Mouse (Mus musculus) embryonic facial prominence, embryonic 10.5 days (tissue): ENCODE measurements at regions not wholly inside any gene's neighbourhood (a gene's known extent, or its start where the extent isn't known, plus 50 kb on each side); places are given as distances from the start of the nearest gene placed in this dataset.

Experiments
- DNase-seq: peaks from one replicate; pipeline ENCODE4 v3.0.0-alpha.2; 2017; ENCODE audit warnings: low spot score
- H3K27ac ChIP-seq: fragments of 300-500 bp; sonication (generic); replicated peaks from 2 replicates; pipeline ENCODE4 v1.5.1; 2016; ENCODE audit warnings: mild to moderate bottlenecking
- H3K27me3 ChIP-seq: fragments of 300-500 bp; sonication (generic); replicated peaks from 2 replicates; pipeline ENCODE4 v1.6.1; 2016; ENCODE audit warnings: low read depth, mild to moderate bottlenecking; ENCODE audit not compliant: poor library complexity, severe bottlenecking
- H3K36me3 ChIP-seq: fragments of 300-500 bp; sonication (generic); replicated peaks from 2 replicates; pipeline ENCODE4 v1.6.1; 2016; ENCODE audit warnings: mild to moderate bottlenecking, moderate library complexity
- H3K4me1 ChIP-seq: fragments of 300-500 bp; sonication (generic); 2 replicates; pipeline ENCODE4 v1.6.1; 2016
- H3K4me3 ChIP-seq: fragments of 300-500 bp; sonication (generic); 2 replicates; pipeline ENCODE4 v1.5.1; 2016; ENCODE audit warnings: mild to moderate bottlenecking, moderate library complexity
- H3K9me3 ChIP-seq: fragments of 300-500 bp; sonication (generic); 2 replicates; pipeline ENCODE4 v1.6.1; 2016; ENCODE audit warnings: mild to moderate bottlenecking
- WGBS: fragments of 180-500 bp; shearing (Covaris S2); methylation state at CpG from one replicate; pipeline ENCODE4 v1.1.7; 2016; 5-methylcytosine and 5-hydroxymethylcytosine counted together

GRCm38 (mm10) chr17:89802148-89802547, 108.1 kb downstream of the Gm10184 start:
- Histone ChIP-seq H3K4me3 (no peak overlapping the region), H3K27ac (no peak overlapping the region), H3K9me3 (no peaks in the 10 kb centered on the region), H3K27me3 (no peaks in the 10 kb centered on the region), H3K36me3 (no peaks in the 10 kb centered on the region), H3K4me1 (no peaks in the 10 kb centered on the region)
- 81% methylated on average over 1 of the region's 1 CpGs for WGBS
- no peak for DNase-seq

DNA sequence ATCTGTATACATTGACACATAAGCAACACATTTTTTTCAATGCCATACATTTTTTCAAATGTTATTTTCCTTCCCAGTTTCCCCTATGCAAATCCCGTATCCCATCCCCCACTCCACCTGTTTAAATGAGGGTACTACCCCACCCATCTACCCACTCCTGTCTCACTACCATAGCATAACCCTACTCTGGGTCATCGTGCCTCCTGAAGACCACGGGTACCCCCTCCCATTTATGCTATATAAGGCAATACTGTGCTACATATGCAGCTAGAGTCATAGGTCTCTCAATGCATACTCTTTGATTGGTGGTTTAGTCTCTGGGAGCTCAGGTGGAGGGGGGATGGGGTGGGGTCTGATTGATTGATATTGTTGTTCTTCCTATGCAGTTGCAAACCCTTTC, 132.7 kb downstream of the Gm10184 start:
- H3K4me1 ChIP-seq = no peaks in the 10 kb centered on the region

GRCm38 (mm10) chr17:89766229-89766875, 143.9 kb downstream of the Gm10184 start:
- Histone ChIP-seq H3K9me3 (no peaks in the 10 kb centered on the region), H3K27ac (no peak overlapping the region), H3K4me3 (no peak overlapping the region), H3K36me3 (no peaks in the 10 kb centered on the region), H3K27me3 (no peaks in the 10 kb centered on the region), H3K4me1 (no peaks in the 10 kb centered on the region)
- DNase-seq = no peak
- WGBS = 84% methylated on average over 1 of the region's 1 CpGs

More for the DNA sequence above, 132.7 kb downstream of the Gm10184 start:
- no peak for DNase-seq
- no peak overlapping the region for H3K27ac ChIP-seq
- H3K36me3 ChIP-seq = no peaks in the 10 kb centered on the region
- no peaks in the 10 kb centered on the region for H3K27me3 ChIP-seq
- H3K9me3 ChIP-seq = no peaks in the 10 kb centered on the region
- H3K4me3 ChIP-seq = no peak overlapping the region
- 92% methylated on average over 3 of the region's 3 CpGs for WGBS

- Histone ChIP-seq H3K9me3 (no peaks in the 10 kb centered on the region), H3K4me1 (no peaks in the 10 kb centered on the region), H3K36me3 (no peaks in the 10 kb centered on the region), H3K27me3 (no peaks in the 10 kb centered on the region), H3K4me3 (no peak overlapping the region), H3K27ac (no peak overlapping the region)
- DNase-seq = no peak
- 95% methylated on average over 1 of the region's 1 CpGs for WGBS
Measured at GRCm38 (mm10) chr17:89737418-89737817, 172.8 kb downstream of the Gm10184 start.

DNA sequence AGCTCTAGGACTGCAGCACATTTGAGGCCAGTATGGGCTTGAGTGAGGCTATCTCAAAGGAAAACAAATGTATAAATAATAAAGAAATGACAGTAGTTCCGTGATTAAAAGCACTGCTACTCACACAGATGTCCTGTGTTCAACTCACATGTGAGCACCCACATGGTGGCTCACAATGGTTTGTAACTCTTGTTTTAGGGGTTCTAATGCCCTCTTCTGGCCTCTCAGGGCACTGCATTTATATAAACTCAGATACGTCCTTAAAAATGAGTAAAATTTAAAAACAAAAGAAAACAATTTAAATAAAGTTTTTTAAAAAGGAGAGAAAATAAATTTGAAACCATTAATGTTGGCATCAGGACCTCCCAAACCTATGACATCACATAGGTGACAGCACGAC, 184.7 kb downstream of the Gm10184 start:
- 60% methylated on average over 3 of the region's 3 CpGs for WGBS
- H3K27ac ChIP-seq = no peak overlapping the region
- no peaks in the 10 kb centered on the region for H3K4me1 ChIP-seq
- DNase-seq = no peak
- no peak overlapping the region for H3K4me3 ChIP-seq
- no peaks in the 10 kb centered on the region for H3K27me3 ChIP-seq
- H3K9me3 ChIP-seq = no peaks in the 10 kb centered on the region
- H3K36me3 ChIP-seq = no peaks in the 10 kb centered on the region

DNA sequence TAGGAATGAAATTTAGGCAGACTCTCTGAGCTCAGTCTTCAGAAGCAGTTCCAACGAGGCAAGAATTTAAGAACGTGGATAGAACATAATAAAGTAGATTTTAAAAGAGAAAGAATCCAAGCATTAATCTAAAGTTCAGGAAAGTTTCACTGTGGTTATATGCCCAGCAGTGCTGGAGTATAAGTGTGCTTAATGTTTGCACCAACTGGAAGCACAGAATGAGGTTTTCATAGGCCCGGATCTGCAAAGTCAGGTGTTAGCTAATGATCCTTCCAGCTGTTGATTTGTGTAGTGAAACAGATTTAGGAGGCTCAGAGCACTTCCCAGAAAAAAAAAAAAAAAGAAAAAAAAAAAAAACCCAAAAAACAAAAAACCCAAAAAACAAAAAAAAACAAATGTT, 228.5 kb downstream of the Gm10184 start:
- WGBS = 87% methylated on average over 3 of the region's 3 CpGs
- H3K4me1 ChIP-seq = no peaks in the 10 kb centered on the region
- no peaks in the 10 kb centered on the region for H3K36me3 ChIP-seq
- H3K4me3 ChIP-seq = no peak overlapping the region
- no peak overlapping the region for H3K27ac ChIP-seq
- no peaks in the 10 kb centered on the region for H3K27me3 ChIP-seq
- no peak for DNase-seq
- H3K9me3 ChIP-seq = no peaks in the 10 kb centered on the region

- Histone ChIP-seq H3K4me3 (no peak overlapping the region), H3K27ac (no peak overlapping the region), H3K4me1 (no peaks in the 10 kb centered on the region), H3K36me3 (no peaks in the 10 kb centered on the region), H3K27me3 (no peaks in the 10 kb centered on the region), H3K9me3 (no peaks in the 10 kb centered on the region)
- no peak for DNase-seq
- WGBS = 72% methylated on average over 4 of the region's 4 CpGs
Measured at GRCm38 (mm10) chr17:89658326-89658725, 251.9 kb downstream of the Gm10184 start.

- H3K4me3 ChIP-seq = no peak overlapping the region
- H3K27ac ChIP-seq = no peak overlapping the region
- DNase-seq = no peak
- H3K4me1 ChIP-seq = no peaks in the 10 kb centered on the region
- WGBS = 88% methylated on average over 4 of the region's 4 CpGs
- no peaks in the 10 kb centered on the region for H3K36me3 ChIP-seq
- H3K9me3 ChIP-seq = no peaks in the 10 kb centered on the region
- H3K27me3 ChIP-seq = no peaks in the 10 kb centered on the region
Measured at GRCm38 (mm10) chr17:89656211-89656610, 254.0 kb downstream of the Gm10184 start.

DNA sequence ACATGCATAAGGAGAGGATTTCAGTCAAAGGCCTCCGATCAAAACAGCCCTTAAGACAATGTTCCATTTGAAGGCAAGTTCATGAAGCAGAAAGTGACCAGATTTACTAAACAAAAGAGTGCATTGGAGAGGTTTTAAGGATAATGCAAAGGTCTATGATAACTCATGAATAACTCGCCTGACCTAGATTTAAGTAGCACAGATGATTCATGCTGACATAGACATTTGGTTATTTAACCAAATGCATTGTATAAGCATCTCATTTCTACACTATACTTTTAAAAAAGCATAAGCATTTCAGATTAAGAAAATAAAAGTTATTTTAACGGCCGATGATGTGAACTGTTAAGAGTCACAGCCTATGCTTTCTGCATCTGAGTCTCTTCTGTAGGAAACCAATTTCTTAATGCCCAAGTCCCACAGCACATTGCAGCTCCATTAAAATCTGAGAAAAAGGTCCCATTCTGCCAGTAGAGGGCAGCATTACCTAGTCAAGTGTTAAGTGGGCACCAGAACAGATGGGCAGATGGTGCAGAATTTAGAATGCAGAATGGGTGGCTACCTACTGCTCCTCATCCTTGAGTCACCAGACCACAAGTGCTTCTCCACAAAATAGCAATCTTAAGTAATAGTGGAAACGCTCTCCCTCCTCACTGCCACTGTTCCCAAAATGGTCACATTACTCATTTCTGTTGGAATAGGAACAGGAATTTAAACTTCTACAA, 256.0 kb downstream of the Gm10184 start:
- Histone ChIP-seq H3K27me3 (no peaks in the 10 kb centered on the region), H3K4me3 (no peak overlapping the region), H3K36me3 (no peaks in the 10 kb centered on the region), H3K4me1 (no peaks in the 10 kb centered on the region), H3K9me3 (no peaks in the 10 kb centered on the region), H3K27ac (no peak overlapping the region)
- WGBS = 76% methylated on average over 5 of the region's 5 CpGs
- peak; percentile 38 for DNase-seq

- WGBS = 52% methylated on average over 1 of the region's 1 CpGs
- Histone ChIP-seq H3K4me1 (no peaks in the 10 kb centered on the region), H3K27me3 (no peaks in the 10 kb centered on the region), H3K9me3 (no peaks in the 10 kb centered on the region), H3K27ac (no peak overlapping the region), H3K4me3 (no peak overlapping the region), H3K36me3 (no peaks in the 10 kb centered on the region)
- DNase-seq = no peak
Measured at GRCm38 (mm10) chr17:89646000-89646399, 264.2 kb downstream of the Gm10184 start.
